Mouse (Mus musculus) midbrain, embryonic 10.5 days (tissue): ENCODE results near the gene Tmem245. TPM values are rescaled to one million over a fixed set of nuclear protein-coding genes. Genes with fewer than 3 reads are reported as not detected.
A peak's percentile ranks its signal among the peaks of the same experiment; 100 is the strongest.

Experiments used
- DNase-seq: peaks from one replicate; pipeline ENCODE4 v3.0.0-alpha.2; 2017; ENCODE audit warnings: low spot score
- H3K27ac ChIP-seq: fragments of 300-500 bp; sonication (generic); replicated peaks from 2 replicates; pipeline ENCODE4 v1.5.1; 2016; ENCODE audit warnings: mild to moderate bottlenecking
- H3K27me3 ChIP-seq: fragments of 300-500 bp; sonication (generic); 2 replicates; pipeline ENCODE4 v1.6.1; 2016; ENCODE audit warnings: low read depth, mild to moderate bottlenecking; ENCODE audit not compliant: poor library complexity, severe bottlenecking
- H3K36me3 ChIP-seq: fragments of 300-500 bp; sonication (generic); 2 replicates; pipeline ENCODE4 v1.6.1; 2016; ENCODE audit warnings: mild to moderate bottlenecking, moderate library complexity
- H3K4me1 ChIP-seq: fragments of 300-500 bp; sonication (generic); 2 replicates; pipeline ENCODE4 v1.6.1; 2016
- H3K4me3 ChIP-seq: fragments of 300-500 bp; sonication (generic); 2 replicates; pipeline ENCODE4 v1.5.1; 2016; ENCODE audit warnings: mild to moderate bottlenecking, moderate library complexity
- H3K9me3 ChIP-seq: fragments of 300-500 bp; sonication (generic); replicated peaks from 2 replicates; pipeline ENCODE4 v1.6.1; 2016; ENCODE audit warnings: mild to moderate bottlenecking
- WGBS: fragments of 180-500 bp; shearing (Covaris S2); methylation state at CpG from one replicate; pipeline ENCODE4 v1.1.7; 2016; 5-methylcytosine and 5-hydroxymethylcytosine counted together
- microRNA counts: library from miRNA; unstranded; fragments of <30 nt; microRNA quantifications from one replicate; lab custom pipeline; 2017
- microRNA-seq: library from miRNA; unstranded; fragments of <30 nt; microRNA quantifications from one replicate; pipeline ENCODE4, GENCODE M21; 2017
- polyA plus RNA-seq: library from polyadenylated mRNA; unstranded; fragments of >200 nt; fragmentation: Nextera tagmentation; extraction: Ambion mirVana; gene quantifications from 2 replicates; pipeline ENCODE4 v1.2.1, GENCODE M21; 2016

Gene Tmem245
- polyA plus RNA-seq, 1 experiment from 2014 or later: 12.9 TPM

DNA sequence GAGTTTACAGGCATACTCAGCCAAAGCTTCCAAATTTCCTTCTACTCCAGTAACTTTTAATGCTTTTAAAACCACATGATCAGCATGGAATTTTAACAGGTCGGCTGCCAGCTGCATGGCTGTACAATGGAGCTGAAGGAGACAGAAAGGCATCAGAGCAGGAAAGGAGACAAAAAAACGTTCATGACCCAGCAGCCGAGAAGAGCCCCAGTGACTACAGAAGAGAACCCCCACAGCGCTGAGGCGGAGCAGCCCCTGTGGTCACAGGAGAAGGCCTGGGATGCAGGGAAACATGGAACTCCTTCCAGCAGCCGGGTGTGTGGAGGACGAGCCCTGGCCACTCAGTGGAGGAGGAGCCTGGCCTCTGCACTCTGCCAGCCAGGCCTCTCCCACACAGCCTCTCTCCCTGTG, 117.7 kb downstream of the Tmem245 start:
- no peak overlapping the region for H3K4me3 ChIP-seq
- peak overlapping the region; percentile 29; the same call in 1 of the 2 replicates for H3K27ac ChIP-seq
- H3K4me1 ChIP-seq: 0 out of 2 replicates have a peak, but pooled peaks cover 7% of the 10 kb centered on the region
- 69% methylated on average over 7 of the region's 7 CpGs for WGBS
- DNase-seq: no peak
- peaks cover 60% of the 10 kb centered on the region for H3K36me3 ChIP-seq
- no peaks in the 10 kb centered on the region for H3K9me3 ChIP-seq
- H3K27me3 ChIP-seq: no peaks in the 10 kb centered on the region

- Histone ChIP-seq H3K9me3 (no peaks in the 10 kb centered on the region), H3K27me3 (no peaks in the 10 kb centered on the region), H3K4me1 (0 out of 2 replicates have a peak, but pooled peaks cover 7% of the 10 kb centered on the region), H3K27ac (no peak overlapping the region), H3K4me3 (no peak overlapping the region), H3K36me3 (peaks cover 61% of the 10 kb centered on the region)
- DNase-seq: no peak
- WGBS: 89% methylated on average over 3 of the region's 3 CpGs
Observed at GRCm38 (mm10) chr4:56828932-56829331, 118.3 kb downstream of the Tmem245 start.

DNA sequence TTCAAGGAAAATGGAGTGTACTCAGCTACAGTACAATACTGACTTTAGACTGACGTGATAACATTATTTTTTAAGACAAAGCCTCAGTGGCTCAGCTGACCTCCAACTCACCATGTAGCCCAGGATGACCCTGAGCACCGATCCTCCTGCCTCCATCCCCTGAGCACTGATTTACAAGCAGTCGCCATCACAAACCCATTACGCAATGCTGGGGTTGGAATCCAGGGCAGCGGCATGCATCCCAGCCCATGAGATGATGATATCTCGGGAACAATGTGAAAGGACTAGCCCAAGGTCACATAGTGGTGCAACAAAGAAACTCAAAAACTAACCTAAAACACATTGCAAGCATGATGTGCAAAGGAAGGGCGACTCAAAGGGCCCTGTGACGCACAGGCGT, 123.0 kb downstream of the Tmem245 start:
- WGBS: 92% methylated on average over 9 of the region's 9 CpGs
- Histone ChIP-seq H3K27ac (no peak overlapping the region), H3K4me3 (no peak overlapping the region), H3K36me3 (peaks cover 47% of the 10 kb centered on the region), H3K27me3 (no peaks in the 10 kb centered on the region), H3K9me3 (no peaks in the 10 kb centered on the region), H3K4me1 (no peaks in the 10 kb centered on the region)
- no peak for DNase-seq

- Histone ChIP-seq H3K27me3 (no peaks in the 10 kb centered on the region), H3K4me3 (no peak overlapping the region), H3K27ac (no peak overlapping the region), H3K36me3 (peaks cover 26% of the 10 kb centered on the region), H3K4me1 (no peaks in the 10 kb centered on the region), H3K9me3 (no peaks in the 10 kb centered on the region)
- no peak for DNase-seq
Observed at GRCm38 (mm10) chr4:56820017-56820550, 127.2 kb downstream of the Tmem245 start.

MicroRNA genes within 50 kb of the gene (microRNA counts, 519-probe panel; counts per million panel counts)
- 4,941 counts per million, percentile 30 among the panel's probes with 10 or more counts for microRNA mmu-miR-32 (lab: Ali Mortazavi, UCI)

Small RNAs within 50 kb of the gene (microRNA-seq; reads per million reads assigned to microRNA genes)
- 425 reads per million, percentile 68 among the genes with 10 or more reads in this experiment for gene Mir32

Other genes starting within 250 kb of the Tmem245 start
- not detected in 2 replicates for gene Gm26657, start 207.4 kb downstream of the Tmem245 start, polyA plus RNA-seq
- not detected in 2 replicates for gene Actl7b, start 206.0 kb downstream of the Tmem245 start, polyA plus RNA-seq
- gene Actl7a, start 204.0 kb downstream of the Tmem245 start, polyA plus RNA-seq: not detected in 2 replicates
- 80.1 and 87.7 TPM in 2 replicates for gene Elp1, start 145.1 kb downstream of the Tmem245 start, polyA plus RNA-seq
- 25.7 and 26.1 TPM in 2 replicates for gene Fam206a, start 145.1 kb downstream of the Tmem245 start, polyA plus RNA-seq
- 28.6 and 29.6 TPM in 2 replicates for gene Ctnnal1, start 82.2 kb downstream of the Tmem245 start, polyA plus RNA-seq
- gene Frrs1l, start 43.0 kb upstream of the Tmem245 start, polyA plus RNA-seq: 2.0 and 3.3 TPM in 2 replicates
- 0.37 and 0.52 TPM in 2 replicates for gene Epb41l4b, start 196.0 kb upstream of the Tmem245 start, polyA plus RNA-seq